Mouse (Mus musculus) CH12.LX (cell line): ENCODE data around the gene Prdx1.

Experiments
- BHLHE40 ChIP-seq: IDR thresholded peaks from 2 replicates; pipeline ENCODE4 v1.6.1; 2011; ENCODE audit warnings: mild to moderate bottlenecking, low read depth, low read length, improper control_type of control experiment
- CTCF ChIP-seq, 2 experiments: IDR thresholded peaks in 1 of 2; conservative IDR thresholded peaks in 1 of 2; 2 replicates each; pipeline ENCODE4 v1.5.1; 2011 to 2012; ENCODE audit warnings: low read depth in 2 of 2, low read length in 2 of 2, improper control_type of control experiment in 1 of 2, inconsistent platforms in 1 of 2, mild to moderate bottlenecking in 1 of 2, moderate library complexity in 1 of 2
- ELF1 ChIP-seq: IDR thresholded peaks from 2 replicates; pipeline ENCODE4 v1.6.1; 2014; ENCODE audit warnings: low read depth, mild to moderate bottlenecking, inconsistent platforms, low read length, improper control_type of control experiment
- EP300 ChIP-seq: IDR thresholded peaks from 2 replicates; pipeline ENCODE4 v1.6.1; 2011; ENCODE audit warnings: low read length, improper control_type of control experiment
- MAFK ChIP-seq: IDR thresholded peaks from 2 replicates; pipeline ENCODE4 v1.6.1; 2011; ENCODE audit warnings: low read length, improper control_type of control experiment; ENCODE audit not compliant: insufficient replicate concordance
- NRF1 ChIP-seq: IDR thresholded peaks from 2 replicates; pipeline ENCODE4 v1.6.1; 2014; ENCODE audit warnings: low read depth, mild to moderate bottlenecking, inconsistent platforms, low read length, improper control_type of control experiment, moderate library complexity
- POLR2A ChIP-seq: IDR thresholded peaks from 2 replicates; pipeline ENCODE4 v1.6.1; 2011; ENCODE audit warnings: low read depth, mild to moderate bottlenecking, improper control_type of control experiment, low read length
- POLR2AphosphoS2 ChIP-seq: IDR thresholded peaks from 2 replicates; pipeline ENCODE4 v1.6.1; 2011; ENCODE audit warnings: low read depth, low read length, improper control_type of control experiment
- RAD21 ChIP-seq: IDR thresholded peaks from 2 replicates; pipeline ENCODE4 v1.6.1; 2011; ENCODE audit warnings: low read depth, mild to moderate bottlenecking, low read length, improper control_type of control experiment, moderate library complexity
- SMC3 ChIP-seq: IDR thresholded peaks from 2 replicates; pipeline ENCODE4 v1.6.1; 2011; ENCODE audit warnings: low read depth, low read length, improper control_type of control experiment
- TBP ChIP-seq: conservative IDR thresholded peaks from 2 replicates; pipeline ENCODE4 v1.6.1; 2011; ENCODE audit warnings: low read depth, low read length, improper control_type of control experiment
- USF1 ChIP-seq: IDR thresholded peaks from 2 replicates; pipeline ENCODE4 v1.6.1; 2014; ENCODE audit warnings: low read depth, mild to moderate bottlenecking, inconsistent platforms, low read length, improper control_type of control experiment
- ZC3H11A ChIP-seq: IDR thresholded peaks from 2 replicates; pipeline ENCODE4 v1.6.1; 2012; ENCODE audit warnings: low read depth, mild to moderate bottlenecking, inconsistent platforms, low read length, improper control_type of control experiment
- ZNF384 ChIP-seq: IDR thresholded peaks from 2 replicates; pipeline ENCODE4 v1.6.1; 2012; ENCODE audit warnings: low read depth, low read length, improper control_type of control experiment, inconsistent platforms

- no peak for TF ChIP-seq ZNF384
- TF ChIP-seq CTCF (conservative IDR thresholded peaks at IDR 0.05 in 1 of 2, IDR thresholded peaks at IDR 0.05 in 1 of 2; ENCODE audit: low read depth in 2 of 2, low read length in 2 of 2): no peak
- TF ChIP-seq EP300: no peak
- TF ChIP-seq BHLHE40: no peak
- TF ChIP-seq POLR2A: no peak
- TF ChIP-seq TBP: no peak
- TF ChIP-seq ZC3H11A: no peak
- no peak for TF ChIP-seq POLR2AphosphoS2
- no peak for TF ChIP-seq USF1
- no peak for TF ChIP-seq RAD21
- no peak for TF ChIP-seq ELF1
- no peak for TF ChIP-seq NRF1
- no peak for TF ChIP-seq MAFK
- no peak for TF ChIP-seq SMC3
Measured at GRCm38 (mm10) chr4:116645624-116646023, 39.7 kb upstream of the Prdx1 start.
